Mouse (Mus musculus) brain, adult 2 months (tissue): ENCODE measurements at regions not wholly inside any gene's neighbourhood (a gene's known extent, or its start where the extent isn't known, plus 50 kb on each side); places are given as distances from the start of the nearest gene placed in this dataset.

Source experiments
- DNase-seq: peaks from one replicate; pipeline ENCODE4 v3.0.0; 2011; ENCODE audit warnings: low read depth, low spot score

DNA sequence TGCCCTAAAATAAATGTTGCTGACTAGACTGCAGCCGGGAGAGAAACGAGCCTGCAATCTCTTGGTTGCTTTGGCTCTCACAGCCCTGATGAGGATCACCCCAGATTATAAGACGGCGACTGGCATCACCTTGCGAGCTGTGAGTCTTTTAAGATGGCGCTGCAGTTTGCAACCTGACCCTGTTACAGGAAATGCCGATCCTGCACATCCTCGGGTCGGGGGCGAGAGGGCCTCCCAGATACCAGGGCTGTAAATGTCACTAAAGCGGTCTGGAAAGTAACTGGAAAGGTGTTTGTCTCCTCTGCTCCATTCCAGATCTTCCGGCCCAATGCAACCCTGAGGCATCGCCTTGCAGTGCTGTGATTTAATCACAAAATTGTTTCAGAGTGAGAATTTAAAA is 53.4 kb downstream of the Cartpt start:
- no peak for DNase-seq

GRCm38 (mm10) chr13:99842626-99843025 is 58.3 kb downstream of the Cartpt start:
- peak; percentile 88 for DNase-seq

DNA sequence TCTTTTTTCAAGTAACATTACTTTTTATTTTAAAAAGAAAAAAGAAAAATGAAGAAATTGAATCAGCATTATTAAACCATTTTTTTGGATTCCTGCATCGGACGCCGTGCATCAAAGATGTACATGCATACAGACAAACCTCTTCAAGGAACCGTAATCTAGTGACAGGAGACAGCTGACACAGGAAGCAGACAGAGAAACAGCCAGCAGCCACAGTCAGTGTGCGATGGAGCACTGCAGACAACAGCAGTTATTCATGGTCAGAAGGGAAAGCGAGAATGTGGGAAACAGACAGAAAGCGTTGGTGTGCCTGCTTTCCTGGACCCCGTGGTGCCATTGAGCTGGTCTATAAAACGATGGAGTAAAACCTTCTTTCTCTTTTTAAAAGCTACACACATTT is 61.4 kb downstream of the Cartpt start:
- no peak for DNase-seq

- DNase-seq = peak; percentile 94
Observed at GRCm38 (mm10) chr13:99837772-99838425, 63.0 kb downstream of the Cartpt start.

- DNase-seq = no peak
Observed at GRCm38 (mm10) chr13:99837180-99837579, 63.7 kb downstream of the Cartpt start.

DNA sequence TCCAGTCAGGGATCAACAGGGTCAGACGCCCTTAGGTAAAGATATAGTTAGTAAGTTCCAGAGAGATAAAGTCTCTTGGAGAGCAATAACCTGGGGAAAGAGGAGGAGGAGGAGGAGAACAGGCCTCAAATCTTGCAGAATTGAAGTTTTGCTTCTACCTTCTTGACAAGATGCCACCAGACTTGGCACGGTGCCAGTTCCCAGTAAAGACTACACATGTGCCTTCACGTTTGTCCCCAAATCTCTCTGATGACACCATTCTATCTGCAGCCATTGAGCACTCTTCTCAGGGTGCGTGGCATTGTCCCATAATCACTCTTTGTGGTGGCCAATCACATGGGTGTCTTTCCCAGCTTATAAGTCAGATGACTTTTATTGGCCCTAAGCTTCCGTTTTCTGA is 64.3 kb downstream of the Cartpt start:
- no peak for DNase-seq

DNA sequence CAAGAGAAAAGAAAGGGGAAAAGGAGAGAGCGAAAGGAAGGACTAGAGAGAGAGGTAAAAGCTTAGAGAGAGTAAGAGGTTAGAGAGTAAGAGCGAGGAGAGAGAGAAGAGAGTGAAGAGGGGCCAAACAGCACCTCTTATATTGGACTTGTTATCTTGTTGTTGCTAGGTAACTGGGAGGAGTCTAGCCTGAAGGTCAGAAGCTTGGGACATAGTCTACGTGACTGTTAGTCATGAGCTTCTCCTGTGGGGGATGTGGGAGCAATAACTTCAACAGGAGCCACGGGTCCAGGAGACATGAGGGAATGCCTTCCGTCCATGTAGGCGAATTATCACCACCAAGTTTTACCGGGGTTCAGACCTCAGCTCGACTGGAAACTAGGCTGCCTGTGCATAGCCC is 65.4 kb downstream of the Cartpt start:
- DNase-seq = no peak

- DNase-seq = peak; percentile 90
Observed at GRCm38 (mm10) chr13:99830080-99830724, 70.7 kb downstream of the Cartpt start.

DNA sequence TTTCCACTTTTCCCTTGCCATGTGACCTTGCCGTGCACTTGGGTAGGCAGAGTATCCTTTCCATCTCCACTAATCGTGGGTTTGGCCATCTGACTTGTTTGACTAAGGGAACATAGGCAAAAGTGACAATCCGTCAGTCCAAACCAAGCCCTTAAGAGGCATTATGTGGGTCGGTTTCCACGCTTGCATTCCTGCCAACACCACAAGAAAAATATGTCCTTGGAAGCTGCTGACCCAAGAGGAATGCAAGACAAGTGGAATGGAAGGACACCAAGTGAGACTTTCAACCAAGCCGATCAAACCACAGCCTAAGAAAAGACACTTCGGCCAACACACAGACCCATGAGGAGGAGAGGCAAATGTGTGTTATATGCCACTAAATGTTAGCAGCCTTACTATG is 73.3 kb downstream of the Cartpt start:
- DNase-seq = no peak

- DNase-seq = no peak
Observed at GRCm38 (mm10) chr13:99824625-99825024, 76.3 kb downstream of the Cartpt start.

DNA sequence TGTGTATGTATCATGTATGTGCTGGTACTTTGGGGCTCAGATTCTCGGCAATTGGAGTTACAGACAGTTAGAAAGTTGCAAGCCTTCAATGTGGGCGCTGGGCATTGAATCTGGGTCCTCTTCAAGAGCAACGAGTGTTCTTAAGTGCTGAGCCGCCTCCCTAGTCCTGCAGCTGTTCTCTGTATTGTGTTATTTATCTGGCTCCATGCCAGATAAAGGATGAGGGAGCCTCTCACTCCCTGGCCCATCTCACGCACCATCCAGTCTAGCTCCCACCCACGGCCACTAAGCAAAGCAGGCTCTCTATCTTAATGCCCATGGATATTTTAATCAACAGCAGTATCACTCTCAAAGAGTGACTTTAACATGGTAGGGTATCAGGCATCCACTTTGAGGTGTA is 84.2 kb downstream of the Cartpt start:
- no peak for DNase-seq

GRCm38 (mm10) chr13:99815786-99816185 is 85.1 kb downstream of the Cartpt start:
- no peak for DNase-seq

- DNase-seq = peak; percentile 73
Observed at GRCm38 (mm10) chr13:99814801-99815200, 86.1 kb downstream of the Cartpt start.

DNA sequence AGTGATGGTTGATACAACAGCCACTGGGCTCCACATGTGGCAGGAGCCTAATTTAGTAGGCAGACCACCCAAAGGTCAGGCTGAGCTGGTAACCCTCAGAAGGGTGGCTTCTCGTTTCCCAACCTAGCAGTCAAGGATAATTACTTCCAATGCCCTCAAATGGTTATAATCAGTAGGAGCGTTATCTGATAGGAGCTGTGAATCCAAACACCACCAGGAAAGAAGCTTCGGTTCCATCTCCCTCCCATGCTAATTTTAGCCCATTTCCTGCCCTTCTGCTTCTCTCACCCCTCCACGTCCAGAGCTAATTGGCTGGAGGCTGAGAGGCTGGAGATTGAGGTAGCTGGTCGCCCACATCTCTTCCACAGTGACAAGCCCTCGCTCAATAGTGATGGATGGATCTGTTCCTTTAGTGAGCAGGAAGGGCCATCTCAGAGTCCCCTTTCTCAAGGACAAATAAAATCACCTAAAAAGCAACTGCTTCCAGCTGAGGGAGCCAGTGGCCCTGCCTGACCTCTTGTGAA is 86.8 kb downstream of the Cartpt start:
- DNase-seq = no peak

DNA sequence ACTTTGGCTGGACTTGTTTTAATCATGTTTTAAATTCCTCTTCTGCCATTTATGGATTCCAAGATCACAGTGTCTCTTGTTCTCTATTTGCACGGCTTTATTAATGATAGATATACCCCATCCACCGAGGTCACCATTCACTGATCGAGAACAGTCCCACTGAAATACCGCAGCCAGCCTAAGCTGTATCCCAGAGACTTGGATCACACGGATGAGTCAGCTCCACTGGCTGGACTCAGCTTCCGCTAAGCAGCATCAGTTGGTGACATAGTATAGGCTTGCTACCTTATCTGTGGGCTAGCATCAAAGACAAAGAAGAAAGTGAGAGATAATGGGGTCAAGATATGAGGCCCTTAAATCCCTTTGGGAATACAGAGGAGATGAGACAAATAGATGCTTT is 106.4 kb downstream of the Cartpt start:
- peak; percentile 29 for DNase-seq

DNA sequence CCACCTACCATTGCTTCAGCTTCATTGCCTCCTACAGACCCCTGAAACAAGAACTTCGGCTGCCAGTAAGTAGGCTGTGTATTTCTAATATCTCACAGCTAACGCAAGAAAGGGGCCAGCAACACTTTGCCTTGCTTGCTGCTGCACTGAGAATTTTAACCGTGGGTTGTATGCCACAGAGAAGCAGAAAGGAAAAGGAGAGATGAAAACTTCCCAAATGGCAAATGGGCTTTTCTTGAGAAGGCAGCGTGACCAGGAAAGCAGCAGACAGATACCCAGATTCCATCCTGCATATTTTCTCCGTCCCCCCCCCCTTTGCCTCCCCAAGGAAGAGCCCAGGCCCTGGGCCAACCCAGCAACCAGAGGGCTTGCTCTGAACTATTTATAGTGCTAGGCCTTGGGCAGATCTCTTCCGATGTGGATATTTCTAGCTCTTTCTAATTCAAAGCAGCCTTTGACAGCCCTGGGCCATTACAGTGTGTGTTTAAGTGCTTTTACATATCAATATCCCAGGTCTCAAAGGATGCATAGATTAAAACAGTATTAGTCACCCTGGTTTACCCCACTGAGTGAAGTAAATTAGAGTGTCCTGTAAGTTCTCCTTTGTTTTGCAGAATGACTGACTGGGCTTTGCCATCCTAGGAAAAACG is 107.0 kb downstream of the Cartpt start:
- DNase-seq = peak; percentile 16

DNA sequence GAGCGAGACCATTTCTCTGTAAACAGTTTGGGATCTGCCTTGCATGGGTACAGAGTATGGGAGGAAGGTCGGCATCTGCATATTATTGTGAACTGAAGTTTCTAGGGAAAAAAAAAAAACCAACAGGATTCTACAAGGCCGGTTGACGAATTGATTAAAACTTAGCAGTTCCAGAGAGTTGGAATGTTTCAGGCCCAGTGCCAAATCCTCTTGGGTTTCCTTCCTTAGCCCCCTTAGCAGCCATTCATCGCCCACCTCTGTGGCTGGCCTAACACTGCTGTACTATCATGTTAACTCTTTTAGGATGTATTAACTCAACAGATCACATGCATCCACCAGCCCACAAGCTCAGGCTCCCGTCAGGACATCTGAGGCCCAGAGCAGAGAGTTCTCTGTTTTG is 107.9 kb downstream of the Cartpt start:
- DNase-seq = no peak

DNA sequence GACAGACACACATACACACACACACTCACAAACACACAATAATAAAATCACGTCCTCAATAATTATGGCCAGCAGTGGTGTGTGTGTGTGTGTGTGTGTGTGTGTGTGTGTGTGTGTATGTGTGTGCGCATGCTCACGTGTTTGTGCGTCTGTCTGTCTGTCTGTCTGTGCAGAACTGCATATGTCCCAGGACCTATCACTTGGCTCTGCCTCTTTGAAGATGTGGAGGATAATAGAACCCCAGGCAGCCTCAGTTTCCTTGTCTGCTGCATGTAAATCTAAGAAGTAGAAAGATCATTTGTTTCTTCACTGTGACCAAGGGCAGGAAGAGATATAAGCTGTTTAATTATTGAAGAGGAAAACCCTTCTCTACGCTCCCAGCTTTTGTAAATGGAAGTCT is 109.9 kb downstream of the Cartpt start:
- peak; percentile 13 for DNase-seq

DNA sequence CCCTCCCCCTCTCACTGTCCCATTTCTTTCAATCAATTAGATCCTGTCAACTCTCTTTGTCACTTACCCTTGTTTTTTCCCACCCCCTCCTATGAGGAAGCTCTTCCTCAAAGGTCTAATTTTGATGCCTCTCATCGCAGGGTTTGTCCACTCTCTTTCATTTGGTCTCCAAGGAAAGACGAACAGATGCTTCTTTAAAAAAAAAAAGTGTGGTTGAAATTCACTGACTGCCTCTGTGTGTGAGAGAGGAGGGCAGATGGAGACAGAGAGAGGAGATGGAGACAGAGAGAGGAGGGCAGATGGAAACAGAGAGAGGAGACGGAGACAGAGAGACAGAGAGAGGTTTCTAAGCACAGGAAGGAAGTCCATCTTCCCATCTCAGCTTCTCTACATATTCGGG is 113.1 kb downstream of the Cartpt start:
- peak; percentile 21 for DNase-seq

GRCm38 (mm10) chr13:99785427-99785826 is 115.5 kb downstream of the Cartpt start:
- peak; percentile 27 for DNase-seq

- peak; percentile 67 for DNase-seq
Observed at GRCm38 (mm10) chr13:99784314-99784713, 116.6 kb downstream of the Cartpt start.

DNA sequence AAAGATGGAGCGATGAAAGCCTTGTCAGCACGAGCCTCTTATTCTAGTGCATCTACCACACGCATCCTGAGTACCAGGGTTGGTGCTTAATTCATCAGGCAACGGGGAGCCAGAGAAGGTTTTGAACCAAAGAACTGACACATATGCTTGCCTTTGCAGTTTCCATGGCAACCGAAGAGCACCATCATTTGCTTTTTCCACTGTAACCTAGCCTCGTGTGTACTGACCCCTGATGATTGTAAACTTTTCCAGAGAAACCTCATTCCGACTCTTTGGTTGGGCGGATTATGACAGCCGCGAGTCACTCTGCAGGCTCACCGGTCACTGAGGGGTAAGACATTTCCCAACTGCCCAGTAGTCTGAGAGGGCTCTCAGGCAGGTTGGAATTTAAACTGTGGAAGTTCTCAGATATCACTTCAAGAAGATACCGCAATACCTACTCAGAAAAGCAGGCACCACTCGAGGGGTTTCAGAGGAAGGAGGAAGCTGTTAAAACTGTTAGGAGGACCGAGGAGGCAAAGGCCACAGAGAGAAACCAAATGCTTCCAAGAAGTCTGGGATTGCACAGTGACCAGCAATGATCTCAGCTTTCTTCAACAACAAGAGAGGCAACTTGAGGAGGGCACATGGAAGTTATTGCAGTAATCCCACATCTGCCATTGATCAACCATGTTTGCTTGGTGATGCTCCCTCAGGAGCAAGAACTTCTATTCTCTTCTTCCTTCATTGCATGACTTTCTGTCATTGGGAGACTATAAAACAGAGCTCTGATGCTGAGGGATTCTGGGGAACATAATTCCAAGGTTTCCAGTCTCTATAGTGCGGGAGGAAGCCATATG is 117.8 kb downstream of the Cartpt start:
- DNase-seq = no peak
